Mouse (Mus musculus) stomach, embryonic 14.5 days (tissue): Measurements from ENCODE around the gene Nfkbil1. TPM values are rescaled to one million over a fixed set of nuclear protein-coding genes. Genes with fewer than 3 reads are reported as not detected.
A peak's percentile ranks its signal among the peaks of the same experiment; 100 is the strongest.

ENCODE experiments used
- ATAC-seq: fragments of 200-750 bp; cut with Nextera tagmentation; 2 replicates; pipeline ENCODE4 v1.8.0; 2017; ENCODE audit warnings: low read depth, moderate TSS enrichment; ENCODE audit not compliant: insufficient number of reproducible peaks, insufficient read depth, low FRiP score
- H3K27ac ChIP-seq: fragments of 300-500 bp; sonication (generic); 2 replicates; pipeline ENCODE4 v1.5.1; 2014; ENCODE audit warnings: mild to moderate bottlenecking, low read length, moderate library complexity, mixed read lengths
- H3K27me3 ChIP-seq: fragments of 300-500 bp; sonication (generic); 2 replicates; pipeline ENCODE4 v1.6.1; 2014; ENCODE audit warnings: low read length, control low read depth, mixed read lengths; ENCODE audit not compliant: control insufficient read depth, insufficient read depth
- H3K36me3 ChIP-seq: fragments of 300-500 bp; sonication (generic); 2 replicates; pipeline ENCODE4 v1.6.1; 2014; ENCODE audit warnings: mild to moderate bottlenecking, control low read depth, low read length, moderate library complexity, mixed read lengths; ENCODE audit not compliant: control insufficient read depth, insufficient read depth
- H3K4me1 ChIP-seq: fragments of 300-500 bp; sonication (generic); 2 replicates; pipeline ENCODE4 v1.6.1; 2014; ENCODE audit warnings: low read length, control low read depth, mixed read lengths; ENCODE audit not compliant: control insufficient read depth, insufficient read depth
- H3K4me2 ChIP-seq: fragments of 300-500 bp; sonication (generic); replicated peaks from 2 replicates; pipeline ENCODE4 v1.6.1; 2014; ENCODE audit warnings: low read depth, low read length, control low read depth
- H3K4me3 ChIP-seq: fragments of 300-500 bp; sonication (generic); 2 replicates; pipeline ENCODE4 v1.5.1; 2014; ENCODE audit warnings: low read depth, low read length, control low read depth
- H3K9ac ChIP-seq: fragments of 300-500 bp; sonication (generic); replicated peaks from 2 replicates; pipeline ENCODE4 v1.6.1; 2014; ENCODE audit warnings: low read depth, mild to moderate bottlenecking, control low read depth, low read length, moderate library complexity, mixed read lengths
- H3K9me3 ChIP-seq: fragments of 300-500 bp; sonication (generic); 2 replicates; pipeline ENCODE4 v1.6.1; 2016; ENCODE audit warnings: low read depth, low read length, control low read depth; ENCODE audit not compliant: control insufficient read depth
- WGBS: fragments of 180-500 bp; shearing (Covaris S2); extraction: QIAGEN DNeasy Blood & Tissue Kit; methylation state at CpG from one replicate; pipeline ENCODE4 v1.1.7; 2014; 5-methylcytosine and 5-hydroxymethylcytosine counted together
- microRNA-seq: library from miRNA; unstranded; fragments of <30 nt; microRNA quantifications from one replicate; pipeline ENCODE4, GENCODE M21; 2016
- polyA plus RNA-seq: library from polyadenylated mRNA; unstranded; fragments of >200 nt; fragmentation: Nextera tagmentation; extraction: Ambion mirVana; gene quantifications from 2 replicates; pipeline ENCODE4 v1.2.1, GENCODE M21; 2014

Nfkbil1 gene
- polyA plus RNA-seq, 1 experiment from 2014 or later = 3.5 TPM

- Histone ChIP-seq H3K9ac (no peak within 1 kb of the TSS), H3K4me3 (no peak within 1 kb of the TSS), H3K27ac (no peak within 1 kb of the TSS), H3K4me2 (no peak within 1 kb of the TSS), H3K9me3 (no peaks in the 10 kb centered on the region), H3K4me1 (no peaks in the 10 kb centered on the region), H3K36me3 (no peaks in the 10 kb centered on the region), H3K27me3 (no peaks in the 10 kb centered on the region)
- no peak for ATAC-seq
- WGBS = 57% methylated on average over 2 of the region's 2 CpGs
Measured at GRCm38 (mm10) chr17:35175968-35176367, 59.6 kb downstream of the Nfkbil1 start, which contains the start of gene Aif1. Gene Aif1 (minus strand): TSS chr17:35176068.

GRCm38 (mm10) chr17:35175382-35175781 lies 60.2 kb downstream of the Nfkbil1 start:
- ATAC-seq = no peak
- Histone ChIP-seq H3K4me2 (no peak overlapping the region), H3K4me1 (no peaks in the 10 kb centered on the region), H3K36me3 (no peaks in the 10 kb centered on the region), H3K9me3 (no peaks in the 10 kb centered on the region), H3K4me3 (no peak overlapping the region), H3K9ac (no peak overlapping the region), H3K27me3 (no peaks in the 10 kb centered on the region), H3K27ac (no peak overlapping the region)
- WGBS = 67% methylated on average over 6 of the region's 6 CpGs

- no peaks in the 10 kb centered on the region for H3K4me1 ChIP-seq
- H3K36me3 ChIP-seq = no peaks in the 10 kb centered on the region
- no peaks in the 10 kb centered on the region for H3K9me3 ChIP-seq
- 69% methylated on average over 8 of the region's 8 CpGs for WGBS
- H3K27ac ChIP-seq = no peak overlapping the region
- no peaks in the 10 kb centered on the region for H3K27me3 ChIP-seq
- no peak overlapping the region for H3K4me3 ChIP-seq
- no peak overlapping the region for H3K9ac ChIP-seq
- ATAC-seq = no peak
- no peak overlapping the region for H3K4me2 ChIP-seq
Measured at GRCm38 (mm10) chr17:35174201-35174977, 61.2 kb downstream of the Nfkbil1 start.

DNA sequence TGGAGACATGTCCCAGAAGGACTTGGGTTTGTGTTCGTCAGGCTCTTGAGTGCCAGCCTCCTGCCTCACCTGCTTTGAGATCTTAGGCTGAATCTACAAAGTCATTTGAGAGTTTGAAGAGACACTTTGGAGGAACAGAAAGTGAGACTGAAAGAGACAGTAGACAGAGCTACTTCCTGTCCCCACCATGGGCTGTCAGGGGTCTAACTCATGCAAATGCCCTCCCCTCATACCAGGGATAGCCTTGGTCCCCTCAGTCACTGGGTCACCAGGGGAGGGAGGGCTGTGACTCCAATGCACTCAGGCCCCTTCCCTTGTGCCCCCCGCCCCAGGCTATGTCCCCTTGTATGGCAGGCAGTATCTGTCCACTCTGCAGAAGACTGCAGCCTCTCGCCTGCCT lies 62.3 kb downstream of the Nfkbil1 start:
- no peak overlapping the region for H3K9ac ChIP-seq
- no peak for ATAC-seq
- no peak overlapping the region for H3K4me2 ChIP-seq
- H3K27me3 ChIP-seq = no peaks in the 10 kb centered on the region
- H3K4me1 ChIP-seq = no peaks in the 10 kb centered on the region
- H3K27ac ChIP-seq = 0 out of 2 replicates have a peak overlapping the region, but pooled peaks have one; percentile 10
- WGBS = 86% methylated on average over 3 of the region's 3 CpGs
- no peak overlapping the region for H3K4me3 ChIP-seq
- H3K9me3 ChIP-seq = no peaks in the 10 kb centered on the region
- no peaks in the 10 kb centered on the region for H3K36me3 ChIP-seq

DNA sequence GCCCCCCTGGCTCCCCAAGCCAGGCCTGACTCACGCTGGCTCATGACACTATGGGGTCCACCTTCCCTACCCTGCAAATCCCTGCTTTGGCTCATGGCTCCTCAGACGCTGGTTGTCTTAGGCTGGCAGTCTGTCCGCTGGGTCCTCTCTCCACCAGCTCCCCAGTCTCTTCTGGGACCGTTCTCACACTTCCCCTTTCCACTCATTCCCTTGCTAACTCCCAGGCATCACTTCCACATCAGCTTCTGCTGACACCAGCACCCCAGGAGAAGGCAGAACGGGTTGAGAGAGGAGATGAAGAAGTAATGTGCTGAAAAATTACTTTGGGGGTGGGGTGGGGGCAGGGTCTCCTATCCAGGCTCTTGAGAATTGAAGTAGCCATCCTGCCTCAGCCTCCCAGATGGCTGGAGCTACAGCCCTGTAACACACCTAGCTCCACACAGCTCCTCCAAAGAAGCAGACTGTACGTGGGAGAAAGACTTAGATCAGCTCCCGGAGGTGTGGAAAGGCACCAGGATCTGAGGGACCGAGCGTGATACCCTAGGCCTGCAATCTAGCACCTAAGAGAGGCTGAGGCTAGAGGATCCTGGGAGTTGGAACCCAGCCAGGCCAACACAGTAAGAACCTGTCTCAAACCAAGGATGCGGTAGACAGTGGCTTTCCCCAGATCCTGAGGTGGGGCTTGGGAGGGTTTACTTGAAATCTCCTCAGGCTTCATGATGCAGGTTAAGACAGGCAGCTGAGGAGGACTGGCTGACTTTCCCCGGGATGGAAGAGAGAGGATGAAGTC lies 63.0 kb downstream of the Nfkbil1 start:
- Histone ChIP-seq H3K27me3 (no peaks in the 10 kb centered on the region), H3K36me3 (no peaks in the 10 kb centered on the region), H3K9ac (no peak overlapping the region), H3K4me3 (no peak overlapping the region), H3K4me1 (no peaks in the 10 kb centered on the region), H3K9me3 (no peaks in the 10 kb centered on the region), H3K4me2 (no peak overlapping the region), H3K27ac (no peak overlapping the region)
- no peak for ATAC-seq
- WGBS = 67% methylated on average over 11 of the region's 11 CpGs

Small RNAs within 50 kb of the gene (microRNA-seq; reads per million reads assigned to microRNA genes)
- gene Mir6973a (not detected), gene Mir6974 (not detected), gene Mir6975 (3.6 reads per million, percentile 8 among the genes with 10 or more reads in this experiment), gene Mir8094 (not detected)

Other genes with a start within 250 kb of the Nfkbil1 start
- 84.0 and 92.3 TPM in 2 replicates for gene Vars, start 234.8 kb downstream of the Nfkbil1 start, polyA plus RNA-seq
- 0.18 and 0.22 TPM in 2 replicates for gene Vwa7, start 219.2 kb downstream of the Nfkbil1 start, polyA plus RNA-seq
- 16.3 and 21.3 TPM in 2 replicates for gene Sapcd1, start 207.8 kb downstream of the Nfkbil1 start, polyA plus RNA-seq
- gene Msh5, start 189.0 kb downstream of the Nfkbil1 start, polyA plus RNA-seq = 3.6 and 3.8 TPM in 2 replicates
- gene Clic1, start 185.8 kb downstream of the Nfkbil1 start, polyA plus RNA-seq = 83.0 and 88.5 TPM in 2 replicates
- 292 and 322 TPM in 2 replicates for gene Ddah2, start 176.8 kb downstream of the Nfkbil1 start, polyA plus RNA-seq
- gene Ly6g6c, start 170.4 kb downstream of the Nfkbil1 start, polyA plus RNA-seq = 0.30 and 0.63 TPM in 2 replicates
- gene Mpig6b, start 169.6 kb downstream of the Nfkbil1 start, polyA plus RNA-seq = 0.97 and 1.3 TPM in 2 replicates
- gene Ly6g6e, start 158.9 kb downstream of the Nfkbil1 start, polyA plus RNA-seq = 7.8 and 9.7 TPM in 2 replicates
- 1.5 and 2.1 TPM in 2 replicates for gene Ly6g6d, start 157.7 kb downstream of the Nfkbil1 start, polyA plus RNA-seq
- 0.29 TPM in 1 of 2 replicates, not detected in the other for gene Ly6g6f, start 150.2 kb downstream of the Nfkbil1 start, polyA plus RNA-seq
- 77.1 and 81.4 TPM in 2 replicates for gene Abhd16a, start 146.5 kb downstream of the Nfkbil1 start, polyA plus RNA-seq
- not detected in 2 replicates for gene Ly6g5c, start 127.5 kb downstream of the Nfkbil1 start, polyA plus RNA-seq
- 0.49 and 0.81 TPM in 2 replicates for gene Ly6g5b, start 120.4 kb downstream of the Nfkbil1 start, polyA plus RNA-seq
- gene Gpank1, start 114.3 kb downstream of the Nfkbil1 start, polyA plus RNA-seq = 20.3 and 21.9 TPM in 2 replicates
- gene Csnk2b, start 113.7 kb downstream of the Nfkbil1 start, polyA plus RNA-seq = 269 and 270 TPM in 2 replicates
- 10.1 and 13.3 TPM in 2 replicates for gene D17H6S53E, start 109.4 kb downstream of the Nfkbil1 start, polyA plus RNA-seq
- gene Apom, start 103.7 kb downstream of the Nfkbil1 start, polyA plus RNA-seq = 0.75 and 0.77 TPM in 2 replicates
- 86.5 and 89.0 TPM in 2 replicates for gene Bag6, start 100.6 kb downstream of the Nfkbil1 start, polyA plus RNA-seq
- gene Prrc2a, start 70.9 kb downstream of the Nfkbil1 start, polyA plus RNA-seq = 209 and 222 TPM in 2 replicates
- gene Aif1, start 59.7 kb downstream of the Nfkbil1 start, polyA plus RNA-seq = 16.4 and 19.6 TPM in 2 replicates
- 18.5 and 21.1 TPM in 2 replicates for gene Lst1, start 47.4 kb downstream of the Nfkbil1 start, polyA plus RNA-seq
- 1.4 and 1.8 TPM in 2 replicates for gene Ltb, start 41.4 kb downstream of the Nfkbil1 start, polyA plus RNA-seq
- gene Tnf, start 33.8 kb downstream of the Nfkbil1 start, polyA plus RNA-seq = 0.20 and 0.34 TPM in 2 replicates
- 0.42 and 0.59 TPM in 2 replicates for gene Lta, start 30.4 kb downstream of the Nfkbil1 start, polyA plus RNA-seq
- not detected in 2 replicates for gene Gm16181, start 15.0 kb downstream of the Nfkbil1 start, polyA plus RNA-seq
- gene Atp6v1g2, start 2.1 kb downstream of the Nfkbil1 start, polyA plus RNA-seq = 8.1 and 8.5 TPM in 2 replicates
- gene Ddx39b, start 6.0 kb upstream of the Nfkbil1 start, polyA plus RNA-seq = 467 and 480 TPM in 2 replicates
- 77.6 and 83.3 TPM in 2 replicates for gene H2-D1, start 26.9 kb upstream of the Nfkbil1 start, polyA plus RNA-seq
- 0.49 and 0.60 TPM in 2 replicates for gene H2-Q1, start 84.6 kb upstream of the Nfkbil1 start, polyA plus RNA-seq
- 2.3 and 3.1 TPM in 2 replicates for gene H2-Q2, start 106.5 kb upstream of the Nfkbil1 start, polyA plus RNA-seq
- gene H2-Q4, start 143.8 kb upstream of the Nfkbil1 start, polyA plus RNA-seq = 2.1 and 3.3 TPM in 2 replicates
- gene H2-Q6, start 189.1 kb upstream of the Nfkbil1 start, polyA plus RNA-seq = 0.30 and 0.76 TPM in 2 replicates
- gene H2-Q7, start 203.4 kb upstream of the Nfkbil1 start, polyA plus RNA-seq = 2.6 and 4.6 TPM in 2 replicates
- 0.71 and 1.1 TPM in 2 replicates for gene H2-Q10, start 234.3 kb upstream of the Nfkbil1 start, polyA plus RNA-seq